Mouse (Mus musculus) frontal cortex, postnatal 14 days (tissue): ENCODE measurements around the gene Lpin2.

Experiments used
- DNase-seq, 2 experiments: peaks; one replicate each; pipeline ENCODE4 v3.0.0; 2022; ENCODE audit warnings: low spot score in 2 of 2

Lpin2 gene

GRCm38 (mm10) chr17:71202136-71202535 lies 19.8 kb downstream of the Lpin2 start:
- DNase-seq: no peak

- no peak for DNase-seq
Measured at GRCm38 (mm10) chr17:71203998-71204808, 21.8 kb downstream of the Lpin2 start.

- DNase-seq: no peak
Measured at GRCm38 (mm10) chr17:71204809-71205091, 22.4 kb downstream of the Lpin2 start.

GRCm38 (mm10) chr17:71206136-71206893 lies 24.0 kb downstream of the Lpin2 start:
- no peak for DNase-seq

- no peak for DNase-seq
Measured at GRCm38 (mm10) chr17:71207268-71207667, 24.9 kb downstream of the Lpin2 start.

GRCm38 (mm10) chr17:71208376-71208775 lies 26.0 kb downstream of the Lpin2 start:
- DNase-seq: no peak

GRCm38 (mm10) chr17:71208921-71209320 lies 26.6 kb downstream of the Lpin2 start:
- DNase-seq: no peak

GRCm38 (mm10) chr17:71209936-71210335 lies 27.6 kb downstream of the Lpin2 start:
- DNase-seq: no peak

- no peak for DNase-seq
Measured at GRCm38 (mm10) chr17:71211962-71212646, 29.7 kb downstream of the Lpin2 start.

GRCm38 (mm10) chr17:71213666-71214065 lies 31.3 kb downstream of the Lpin2 start:
- no peak for DNase-seq

GRCm38 (mm10) chr17:71214514-71215240 lies 32.3 kb downstream of the Lpin2 start:
- DNase-seq: no peak

GRCm38 (mm10) chr17:71215241-71215839 lies 33.0 kb downstream of the Lpin2 start:
- no peak for DNase-seq

- no peak for DNase-seq
Measured at GRCm38 (mm10) chr17:71216263-71216662, 33.9 kb downstream of the Lpin2 start.

GRCm38 (mm10) chr17:71217111-71217685 lies 34.8 kb downstream of the Lpin2 start:
- no peak for DNase-seq

GRCm38 (mm10) chr17:71221383-71221782 lies 39.0 kb downstream of the Lpin2 start:
- no peak for DNase-seq

GRCm38 (mm10) chr17:71223676-71224075 lies 41.3 kb downstream of the Lpin2 start:
- DNase-seq: no peak

- no peak for DNase-seq
Measured at GRCm38 (mm10) chr17:71224521-71224920, 42.2 kb downstream of the Lpin2 start.

GRCm38 (mm10) chr17:71225091-71225490 lies 42.7 kb downstream of the Lpin2 start:
- no peak for DNase-seq

GRCm38 (mm10) chr17:71227128-71227895 lies 45.0 kb downstream of the Lpin2 start:
- DNase-seq: no peak

GRCm38 (mm10) chr17:71228651-71229050 lies 46.3 kb downstream of the Lpin2 start:
- no peak for DNase-seq
